Mouse (Mus musculus) retina, embryonic 14.5 days (tissue): ENCODE measurements around the gene Tpst2.

Source experiments
- DNase-seq: peaks from one replicate; pipeline ENCODE4 v3.0.0-alpha.2; 2015; ENCODE audit warnings: low spot score

Gene Tpst2

DNA sequence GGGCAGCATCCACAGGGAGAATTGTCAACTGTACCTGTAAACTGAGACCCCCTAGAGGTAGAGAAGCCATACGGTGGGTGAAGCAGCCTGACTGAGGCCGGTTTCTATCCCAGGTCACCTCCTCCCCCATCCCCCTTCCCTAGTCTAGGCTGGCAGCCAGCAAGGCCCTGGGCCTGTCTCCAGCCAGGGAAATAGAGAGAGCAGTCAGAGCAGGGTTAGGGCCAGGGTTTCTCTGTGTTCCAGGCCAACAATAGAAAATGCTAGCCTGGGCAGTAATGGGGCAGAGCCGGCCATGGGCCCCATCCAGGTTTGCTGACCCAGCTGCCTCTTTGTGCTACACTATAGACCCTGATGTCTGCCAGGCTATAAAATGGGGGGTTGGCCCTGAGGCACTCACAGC, 21.1 kb upstream of the Tpst2 start, which contains the start of gene Crybb1:
Gene Crybb1 (plus strand): TSS at position 390 of the 400 bp plus-strand sequence.
- no peak for DNase-seq

DNA sequence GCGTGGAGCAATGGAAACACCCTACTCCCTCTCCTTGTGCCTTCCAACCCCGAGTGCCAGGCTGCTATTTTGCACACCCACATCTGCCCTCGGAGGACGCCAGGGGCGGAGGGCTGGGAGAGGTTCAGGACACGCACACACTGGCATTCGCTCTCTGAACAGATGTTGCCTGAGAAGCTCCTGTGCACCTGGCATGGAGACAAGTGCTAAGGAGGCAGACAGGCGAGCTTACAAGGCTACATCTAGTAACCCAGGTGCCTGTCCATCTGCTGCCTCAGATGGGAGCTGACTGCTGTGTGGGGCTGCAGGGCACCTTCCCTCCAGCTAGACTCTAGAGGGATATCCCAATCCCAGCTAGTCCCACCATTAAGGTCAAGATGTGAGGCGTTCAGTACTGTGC, 20.0 kb upstream of the Tpst2 start:
- no peak for DNase-seq

DNA sequence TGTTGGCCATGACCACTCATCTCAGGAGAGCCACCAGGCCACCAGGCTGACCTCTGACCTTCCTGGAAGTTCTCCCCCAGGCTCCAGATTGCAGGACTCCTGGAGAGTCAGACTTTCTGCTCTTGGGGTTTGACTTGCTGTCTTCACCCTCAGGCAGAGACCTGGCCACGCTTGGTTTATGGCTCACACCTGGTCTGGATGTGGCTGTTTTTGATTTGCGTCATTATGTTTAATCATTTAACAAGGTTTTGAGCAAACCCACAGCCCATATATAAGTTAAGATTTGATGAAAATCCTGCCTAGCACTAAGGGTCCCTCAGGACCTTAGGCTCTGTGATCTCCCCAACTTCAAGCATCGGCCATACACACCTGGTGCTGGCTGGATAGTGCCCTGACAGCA, 18.6 kb upstream of the Tpst2 start:
- DNase-seq: no peak

DNA sequence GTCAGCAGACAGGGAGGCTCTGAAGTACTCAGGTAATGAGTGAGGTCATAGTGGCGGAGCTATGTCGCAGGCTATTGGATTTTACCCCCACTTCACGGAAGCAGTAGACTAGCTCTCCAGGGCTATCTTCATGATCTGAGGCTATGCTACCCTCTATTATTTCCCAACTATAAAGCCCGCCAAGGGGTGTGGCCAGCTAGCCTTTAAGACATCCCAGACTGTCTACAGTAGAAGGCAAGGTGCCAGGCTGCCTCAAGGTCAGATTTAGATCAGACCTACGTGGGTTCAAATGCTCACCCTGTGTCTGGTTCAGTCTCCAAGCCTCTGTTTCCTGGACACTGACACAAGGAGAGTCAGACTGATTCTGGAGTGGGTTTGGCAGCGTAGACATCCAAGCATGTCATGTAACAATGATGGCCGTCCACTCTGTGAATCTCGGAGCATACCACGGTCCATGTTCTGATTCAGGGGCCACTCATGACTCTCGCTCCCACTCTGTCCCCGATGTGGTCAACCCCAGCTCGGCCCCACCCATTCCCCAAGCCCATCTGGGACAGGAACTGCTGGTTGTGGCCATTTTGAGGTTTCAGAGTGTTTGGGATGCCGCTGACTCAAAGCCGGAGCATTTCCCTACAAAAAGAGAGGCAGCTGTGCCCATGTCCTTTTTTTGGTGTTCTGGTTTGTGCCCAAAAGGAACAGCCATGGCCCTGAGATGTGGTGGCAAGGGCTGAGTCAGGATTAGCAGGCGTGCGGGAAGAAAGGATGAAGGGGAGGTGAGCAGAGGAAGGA, 16.4 kb upstream of the Tpst2 start:
- no peak for DNase-seq

DNA sequence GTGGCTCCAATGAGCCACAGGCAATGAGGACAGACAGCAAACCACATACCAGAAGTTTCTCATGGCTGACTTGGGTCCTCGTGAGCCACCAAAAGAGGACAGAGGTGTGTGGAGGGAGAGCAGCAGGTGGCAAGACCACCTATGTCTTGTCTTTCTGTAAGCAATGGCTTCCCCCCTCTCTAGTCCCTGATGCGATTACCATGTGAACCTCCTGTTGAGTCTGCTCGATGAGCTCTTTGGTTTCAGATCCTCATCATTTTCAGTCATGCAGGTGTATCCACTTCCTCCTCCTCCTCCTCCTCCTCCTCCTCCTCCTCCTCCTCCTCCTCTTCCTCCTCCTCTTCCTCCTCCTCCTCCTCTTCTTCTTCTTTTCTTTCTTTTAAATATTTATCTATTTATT, 15.7 kb upstream of the Tpst2 start:
- no peak for DNase-seq

DNA sequence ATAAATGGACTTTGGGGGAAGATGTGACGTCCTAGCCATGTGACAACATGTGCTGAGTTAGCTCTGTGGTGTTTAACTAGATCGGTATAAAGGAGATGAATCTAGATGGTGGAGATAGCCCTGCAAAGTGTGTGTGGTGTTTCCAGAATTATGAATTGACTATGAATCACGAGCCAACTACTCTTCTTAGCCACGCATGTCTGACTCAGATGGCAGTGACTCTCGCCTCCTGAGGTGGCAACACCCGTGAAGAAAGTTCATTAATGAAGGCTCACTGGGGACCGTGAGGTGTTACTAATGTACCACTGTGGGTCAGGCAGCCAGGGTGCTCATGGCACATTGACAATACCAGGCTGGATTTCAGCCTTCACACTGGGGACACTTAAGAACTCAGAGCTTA, 12.4 kb upstream of the Tpst2 start:
- DNase-seq: no peak

DNA sequence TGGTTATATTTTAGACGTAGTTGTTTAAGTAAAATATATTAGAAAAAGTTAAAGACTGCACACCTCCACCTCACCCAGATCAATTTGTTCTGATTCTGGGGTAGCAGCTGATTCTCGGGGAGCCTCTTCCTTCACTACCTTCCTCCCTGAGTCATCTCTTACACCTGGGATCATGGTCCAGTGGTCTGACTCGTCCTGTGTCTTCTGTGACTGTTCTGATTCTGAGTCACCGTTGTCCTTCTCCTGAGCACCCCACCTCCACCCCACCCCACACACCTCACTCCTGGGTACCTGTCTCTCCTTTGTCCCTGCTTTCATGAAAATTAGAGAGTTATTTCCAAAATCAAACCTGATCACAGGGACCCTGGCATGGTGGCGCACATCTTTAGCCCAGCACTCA, 11.4 kb upstream of the Tpst2 start:
- no peak for DNase-seq

DNA sequence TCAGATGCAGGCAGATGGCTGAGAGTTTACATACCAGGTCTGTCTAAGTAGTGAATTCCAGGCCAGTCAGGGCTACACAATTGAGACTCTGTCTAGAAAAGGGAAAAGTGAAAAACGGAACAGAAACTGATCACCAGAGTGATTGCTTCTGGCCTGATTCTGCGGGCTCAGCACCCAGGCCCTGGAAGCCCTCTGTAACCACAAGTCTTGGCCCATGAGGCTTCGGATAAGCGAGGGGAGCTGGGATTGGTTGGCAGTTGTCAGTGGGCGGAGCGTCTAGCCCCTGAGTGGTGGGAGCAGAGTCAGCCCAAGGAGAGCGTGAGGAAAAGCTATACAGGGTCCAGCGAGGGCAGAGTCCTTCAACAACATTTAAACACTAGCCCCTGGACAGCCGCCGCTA, 11.0 kb upstream of the Tpst2 start:
- peak; percentile 58 for DNase-seq

DNA sequence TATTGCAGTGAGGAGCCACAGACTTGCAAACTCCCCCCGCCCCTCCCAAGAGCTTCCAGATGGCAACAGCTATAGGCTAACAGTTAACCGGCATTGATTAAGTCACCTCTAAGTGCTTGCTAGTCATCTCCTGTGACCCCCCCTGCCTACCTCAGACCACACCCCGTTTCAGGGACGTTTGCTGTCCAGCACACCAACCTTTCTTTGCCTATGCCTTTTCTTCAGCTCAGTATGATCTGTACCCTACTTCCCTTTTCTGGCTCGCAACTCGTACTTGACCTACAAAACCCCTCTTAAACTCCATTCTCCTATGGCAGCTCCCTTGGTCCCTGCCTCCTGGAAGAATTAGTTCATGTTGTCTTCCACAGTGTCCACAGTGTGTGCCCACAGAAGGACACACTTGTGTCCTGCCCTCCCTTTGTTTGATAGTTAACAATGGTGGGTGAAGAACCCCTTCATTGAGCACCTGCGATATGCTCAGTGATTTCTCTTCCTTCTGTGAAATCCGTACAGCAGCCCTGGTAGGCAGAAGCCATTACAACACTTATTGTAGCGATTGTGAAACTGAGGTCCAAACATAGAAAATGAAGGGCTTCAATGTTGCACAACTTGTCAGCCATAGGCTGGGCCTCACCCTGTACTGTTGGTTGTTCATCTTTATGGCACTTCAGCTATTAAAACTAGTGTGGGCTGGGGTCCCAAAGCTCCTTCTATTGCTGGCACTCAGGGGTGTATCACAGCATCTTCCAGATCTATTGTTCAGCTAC, 10.3 kb upstream of the Tpst2 start:
- DNase-seq: no peak

DNA sequence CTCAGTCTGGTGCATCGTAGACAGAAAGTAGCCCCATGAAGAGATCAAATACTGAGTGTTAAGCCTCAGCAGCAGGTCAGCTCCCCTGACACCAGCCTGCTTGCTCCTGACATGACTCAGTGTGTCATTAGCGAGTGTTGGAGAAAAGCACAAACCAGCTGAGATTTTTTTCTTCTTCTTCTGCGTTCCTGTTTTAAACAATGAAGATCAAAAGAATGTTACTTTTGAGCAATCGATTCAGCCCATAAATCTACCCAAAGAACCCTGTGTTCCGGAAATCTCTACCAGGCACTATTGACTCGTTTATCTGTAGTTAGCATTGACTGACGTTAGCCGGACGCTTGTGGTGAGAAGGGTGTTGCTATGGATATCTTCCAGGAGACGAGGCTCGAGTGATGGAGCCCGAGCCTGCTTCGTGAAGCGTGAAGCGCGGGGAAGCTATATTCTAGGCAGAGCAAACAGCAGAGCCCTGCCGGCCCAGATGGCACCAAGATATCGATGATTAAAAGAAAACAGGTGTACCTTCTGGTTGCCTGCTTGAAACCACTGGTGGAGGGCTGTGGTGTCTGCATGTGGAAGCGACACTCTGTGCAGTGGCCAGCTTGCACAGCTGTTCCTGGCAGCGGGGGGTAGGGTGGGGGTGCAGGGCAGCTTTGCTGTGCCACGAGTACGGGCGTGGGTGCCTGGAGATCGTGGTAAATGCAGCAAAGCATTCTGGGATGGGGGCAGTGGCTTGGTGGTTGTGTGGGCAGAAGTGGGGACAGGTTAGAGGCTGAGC, 5.5 kb upstream of the Tpst2 start:
- peak; percentile 65 for DNase-seq

DNA sequence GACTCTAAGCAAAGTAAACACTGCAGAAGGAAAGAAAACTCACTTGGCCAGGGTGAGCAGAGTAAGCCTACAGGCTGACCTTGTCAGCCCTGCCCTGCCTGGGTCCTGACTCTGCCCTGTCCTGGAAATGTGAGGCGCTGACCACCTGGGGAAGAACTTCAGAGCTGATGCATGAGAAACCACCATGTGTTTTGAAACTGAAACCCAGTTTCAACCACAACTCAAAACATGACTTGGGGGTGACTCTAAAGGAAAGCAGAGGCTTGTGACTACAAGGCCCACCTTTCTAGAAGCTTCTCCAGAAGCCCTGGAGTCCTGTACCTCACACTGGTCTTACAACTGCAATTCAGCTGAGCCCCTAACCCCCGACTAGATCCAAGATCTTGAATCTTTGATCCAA, 3.6 kb upstream of the Tpst2 start:
- DNase-seq: no peak

DNA sequence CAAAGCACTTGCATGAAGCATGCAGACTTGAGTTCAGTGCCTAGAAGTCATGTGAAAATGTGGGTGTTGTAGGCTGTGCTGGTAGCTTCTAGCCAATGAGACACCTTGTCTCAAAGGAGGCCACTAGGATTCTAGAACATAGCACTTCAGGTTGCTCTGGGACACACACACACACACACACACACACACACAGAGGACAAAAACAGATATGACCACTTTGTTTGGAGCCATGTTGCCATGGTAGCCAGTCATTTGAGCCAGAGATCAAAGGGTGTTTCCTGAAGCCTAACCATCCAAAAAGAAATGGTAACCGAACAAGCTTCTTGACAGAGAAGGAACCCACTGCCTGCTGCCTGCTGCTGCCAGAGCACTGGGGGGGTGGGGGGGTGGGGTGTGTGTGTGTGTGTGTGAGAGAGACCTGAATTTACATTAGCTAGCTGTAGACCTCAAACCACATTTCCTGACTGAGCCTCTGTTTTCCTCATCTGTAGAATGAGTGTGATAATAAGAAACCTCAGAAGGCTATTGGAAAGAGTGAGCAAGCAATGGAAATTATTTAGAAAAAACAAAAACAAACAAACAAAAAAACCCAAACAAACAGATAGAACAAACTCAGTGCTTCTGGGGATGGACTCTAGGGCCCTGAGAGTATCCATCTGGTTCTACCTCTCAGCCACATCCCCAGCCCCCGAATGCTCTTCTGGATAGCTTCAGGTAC, 2.6 kb upstream of the Tpst2 start:
- DNase-seq: peak; percentile 22

DNA sequence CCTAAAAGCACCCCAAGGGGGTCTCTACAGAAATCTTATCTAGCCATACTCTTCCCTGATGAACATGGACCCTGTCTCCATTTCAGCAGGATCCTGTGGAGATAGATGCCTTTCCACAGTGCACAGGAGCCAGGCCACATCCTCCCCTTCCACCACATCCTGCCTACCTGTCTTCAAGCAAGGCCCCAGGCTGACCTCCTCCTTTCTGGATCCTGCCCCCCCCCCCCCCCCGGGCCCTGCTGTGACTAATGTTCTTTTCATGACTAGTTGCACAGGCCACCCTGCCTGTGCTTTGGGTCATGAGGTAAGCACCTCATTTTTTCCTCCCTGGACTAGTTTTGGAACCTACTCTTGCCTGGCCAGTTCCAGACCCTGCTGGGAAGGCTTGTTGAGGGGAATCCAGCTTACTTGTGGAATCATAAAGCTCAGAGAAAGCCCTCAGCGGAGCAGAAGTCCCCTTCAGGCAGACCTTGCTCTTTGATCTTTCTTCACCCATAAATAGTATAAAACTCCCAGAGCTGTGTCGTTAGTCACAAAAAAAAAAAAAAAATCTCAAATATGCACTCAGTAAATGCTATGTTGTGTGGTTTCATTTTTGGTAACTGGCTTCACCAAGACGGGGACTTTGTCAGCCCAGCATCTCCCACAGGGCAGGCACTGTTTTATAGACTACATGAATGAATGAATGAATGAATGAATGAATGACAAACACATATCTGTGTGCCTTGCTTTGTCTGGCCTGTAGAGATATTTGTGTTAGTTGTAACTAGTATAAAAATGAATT, 1.3 kb upstream of the Tpst2 start:
- DNase-seq: no peak

DNA sequence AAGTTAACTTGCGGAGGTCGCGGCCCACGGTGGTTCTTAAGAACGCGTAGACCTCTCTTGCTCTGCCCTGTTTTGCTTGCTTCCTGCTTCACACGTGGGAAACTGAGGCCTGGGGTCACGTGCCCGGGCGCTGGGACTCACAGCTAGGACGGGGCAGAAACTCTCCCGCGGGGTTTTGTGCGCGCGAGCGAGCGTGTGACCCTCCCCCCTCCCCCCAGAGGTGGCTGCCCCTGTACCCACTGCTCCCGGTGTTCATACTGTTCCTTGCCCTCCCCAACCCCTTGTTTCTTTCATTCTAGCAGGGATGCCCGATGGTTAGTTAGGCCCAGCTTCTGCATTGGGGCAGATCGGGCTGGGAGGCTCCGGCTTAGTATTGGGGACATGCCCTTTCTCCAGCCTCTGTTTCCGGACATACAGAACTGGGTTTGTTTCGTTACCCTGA, 437 bp downstream of the Tpst2 start:
- no peak for DNase-seq

DNA sequence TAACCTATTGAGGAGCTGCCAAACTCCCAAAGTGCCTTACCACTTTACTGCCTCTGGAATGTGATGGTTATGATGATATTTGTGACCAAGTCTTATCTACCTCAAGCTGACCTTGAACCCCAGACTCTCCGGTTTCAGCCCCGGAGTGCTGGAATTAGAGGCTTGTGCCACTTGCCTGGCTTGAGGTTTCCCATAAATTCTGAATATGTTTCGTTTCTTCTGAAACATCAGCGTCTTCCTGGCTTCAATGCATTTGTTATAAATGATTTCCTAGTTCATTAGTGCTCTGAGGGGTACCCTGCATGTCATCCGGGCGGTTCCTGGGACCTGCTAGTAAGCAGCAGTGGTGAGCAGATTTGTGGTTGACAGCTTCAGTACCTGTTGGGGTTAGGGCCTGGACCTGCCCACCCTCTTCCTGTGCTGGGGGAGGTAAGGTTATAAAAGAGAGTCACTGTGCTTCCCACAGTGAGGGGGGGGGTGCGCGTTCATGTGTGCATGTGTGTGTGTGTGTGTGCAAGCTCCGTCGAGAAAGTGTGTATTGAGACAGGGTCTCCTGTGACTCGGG, 1.5 kb downstream of the Tpst2 start:
- DNase-seq: no peak

DNA sequence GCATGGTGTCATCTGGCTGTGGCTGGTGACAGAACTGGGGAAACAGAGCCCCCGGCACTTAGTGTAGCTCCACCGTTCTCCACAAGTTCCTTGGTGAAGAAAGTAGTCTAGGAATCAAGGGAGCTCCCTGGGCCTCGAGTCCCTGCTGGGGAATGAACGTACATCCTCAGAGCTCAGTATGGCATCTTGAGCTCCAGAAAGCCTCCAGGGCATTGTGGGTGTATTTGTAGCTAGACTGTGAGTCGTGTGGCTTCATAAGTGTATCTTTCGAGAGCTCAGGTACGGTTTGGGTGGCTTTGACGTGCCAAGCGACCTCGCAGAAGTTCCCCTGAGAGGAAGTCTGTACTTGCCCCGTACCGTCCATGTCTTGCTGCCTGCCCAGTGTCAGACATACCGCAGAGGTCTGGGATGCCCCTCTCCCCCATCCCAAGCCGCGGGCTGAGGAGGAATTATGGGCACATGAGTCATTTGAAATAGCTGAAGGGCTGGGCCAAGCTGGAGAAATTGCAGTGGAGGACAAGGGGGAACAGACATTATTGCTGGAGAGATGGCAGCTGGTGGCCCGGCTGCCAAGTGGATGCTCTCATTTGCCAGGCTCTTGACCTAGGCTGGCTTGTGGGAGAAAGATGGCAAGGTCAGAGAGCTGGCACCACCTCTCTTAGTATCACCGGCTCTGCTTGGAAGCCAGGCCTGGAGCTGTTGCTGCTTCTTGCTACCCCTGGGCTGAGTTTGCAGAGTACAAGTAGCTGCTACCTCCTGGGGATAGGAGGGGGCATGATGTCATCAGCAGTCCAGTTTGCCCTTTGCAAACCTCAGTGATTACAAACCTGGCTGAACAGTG, 2.9 kb downstream of the Tpst2 start:
- DNase-seq: no peak

DNA sequence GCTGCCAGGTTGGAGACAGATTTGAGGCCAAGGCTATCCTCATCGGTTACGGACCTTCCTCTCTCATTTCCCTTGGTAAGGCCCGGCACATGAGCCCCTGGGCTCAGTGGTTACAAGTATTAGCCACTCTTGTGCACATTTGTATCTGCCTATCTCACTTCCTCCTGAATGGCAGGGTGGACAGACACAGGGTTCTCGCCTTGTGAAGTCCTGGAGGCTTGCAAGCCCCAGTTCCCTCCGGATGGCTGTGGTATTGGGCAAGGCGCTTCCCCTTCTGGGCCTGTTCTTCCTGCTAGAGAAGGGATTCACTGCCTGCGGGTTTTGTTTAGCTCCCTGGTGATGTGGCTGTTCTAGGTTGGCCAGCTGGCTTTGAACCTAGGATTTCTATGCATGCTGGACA, 3.7 kb downstream of the Tpst2 start:
- DNase-seq: no peak

DNA sequence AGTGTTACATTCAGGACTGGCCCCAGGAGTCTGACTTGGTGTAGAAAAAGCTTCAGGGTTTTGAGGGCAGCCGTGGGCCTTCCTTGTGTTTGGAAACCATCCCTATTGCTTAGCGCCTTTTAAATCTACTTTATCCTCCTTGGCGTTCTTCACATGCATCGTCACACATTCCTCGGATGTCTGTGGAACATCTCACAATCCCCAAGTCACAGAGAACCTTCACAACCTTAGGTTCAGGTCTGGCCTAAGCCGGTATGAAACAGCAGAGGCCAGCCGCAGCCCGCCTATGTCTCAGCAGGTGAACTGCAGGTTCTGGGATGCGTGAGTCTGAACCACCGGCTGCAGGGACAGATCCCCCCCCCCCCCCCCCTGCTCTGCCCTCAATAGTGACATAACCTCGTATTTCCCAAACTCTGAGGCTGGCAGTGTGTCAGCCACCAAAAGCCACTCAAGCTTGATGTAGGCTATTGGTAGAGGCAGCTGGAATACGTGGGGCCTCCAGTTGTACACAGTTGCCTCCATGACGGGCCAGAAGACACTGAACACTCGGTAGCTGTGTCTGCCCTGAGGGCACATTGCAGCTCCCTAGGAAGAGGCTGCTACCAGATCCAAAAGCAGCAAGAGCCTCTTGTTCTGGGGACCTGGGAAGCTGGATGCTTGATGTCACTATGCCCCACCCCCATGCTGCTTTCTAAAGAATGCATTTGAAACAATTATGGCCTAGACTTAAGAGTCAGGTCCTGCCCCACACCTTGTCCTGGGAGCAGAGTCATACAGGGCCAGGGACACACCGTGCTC, 4.6 kb downstream of the Tpst2 start:
- DNase-seq: peak; percentile 9

DNA sequence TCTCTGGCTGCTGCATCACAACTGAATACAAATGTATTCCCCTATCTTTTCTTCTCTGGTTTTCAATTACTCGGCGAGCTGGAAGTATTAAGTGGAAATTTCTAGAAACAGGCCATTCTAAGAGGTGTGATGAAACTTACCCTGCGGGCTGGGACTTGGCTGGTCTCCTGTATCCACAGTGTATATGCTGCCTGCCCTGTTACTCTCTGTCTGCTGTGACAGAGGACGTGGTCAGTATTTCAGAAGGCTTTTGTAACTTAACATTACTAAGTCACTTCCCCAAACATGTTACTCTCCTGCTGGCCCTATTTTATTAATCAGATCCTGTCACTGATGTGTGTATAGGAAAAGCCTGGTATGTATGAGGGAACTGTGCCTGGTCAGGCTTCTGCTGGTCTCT, 5.2 kb downstream of the Tpst2 start:
- DNase-seq: no peak
